Mouse (Mus musculus): ENCODE data around the gene Cox6a2. TPM values are rescaled to one million over a fixed set of nuclear protein-coding genes. Genes with fewer than 3 reads are reported as not detected.

The Cox6a2 gene
- polyA plus RNA-seq, 1 experiment from 2014 or later: not detected

DNA sequence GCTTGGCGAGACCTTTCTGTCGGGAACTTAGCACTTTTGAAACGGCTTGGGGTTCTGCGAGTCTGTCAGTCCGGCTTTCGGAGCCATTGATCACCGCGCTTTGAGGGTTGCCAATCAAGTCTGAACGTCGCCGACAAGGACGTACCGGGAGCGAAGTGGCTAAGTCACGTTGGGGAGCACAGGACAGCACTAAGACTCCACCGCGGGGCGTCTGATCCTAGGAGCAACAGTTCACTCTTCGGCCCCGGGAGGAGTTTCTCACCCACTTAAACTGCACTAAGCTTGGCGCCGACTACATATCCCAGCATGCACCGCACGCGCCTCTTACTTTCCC, 31.4 kb upstream of the Cox6a2 start:
- H3K9ac ChIP-seq (ENCODE audit: low read length): peak overlapping the region; percentile 85
- peaks cover 4% of the 10 kb centered on the region; the same call in 1 of the 2 replicates for H3K36me3 ChIP-seq (ENCODE audit: control insufficient read depth, insufficient read depth, low read length)
- no peaks in the 10 kb centered on the region for H3K27me3 ChIP-seq (ENCODE audit: control insufficient read depth, insufficient read depth, low read length)
- under 1% methylated on average over 25 of the region's 25 CpGs for WGBS
- DNase-seq (ENCODE audit: low spot score, missing footprints) (no peak), ATAC-seq (ENCODE audit: low FRiP score) (peak; percentile 49; the same call in 1 of the 2 replicates)
- peak overlapping the region; percentile 89 for H3K4me2 ChIP-seq
- peak overlapping the region; percentile 91; the same call in 1 of the 2 replicates for H3K27ac ChIP-seq (ENCODE audit: low read depth, low read length)
- H3K4me1 ChIP-seq (ENCODE audit: control insufficient read depth, insufficient read depth, low read length): 0 out of 2 replicates have a peak, but pooled peaks cover 3% of the 10 kb centered on the region
- peak overlapping the region; percentile 72 for H3K4me3 ChIP-seq (ENCODE audit: low read depth, low read length)
- no peaks in the 10 kb centered on the region for H3K9me3 ChIP-seq (ENCODE audit: control insufficient read depth, low read length)

DNA sequence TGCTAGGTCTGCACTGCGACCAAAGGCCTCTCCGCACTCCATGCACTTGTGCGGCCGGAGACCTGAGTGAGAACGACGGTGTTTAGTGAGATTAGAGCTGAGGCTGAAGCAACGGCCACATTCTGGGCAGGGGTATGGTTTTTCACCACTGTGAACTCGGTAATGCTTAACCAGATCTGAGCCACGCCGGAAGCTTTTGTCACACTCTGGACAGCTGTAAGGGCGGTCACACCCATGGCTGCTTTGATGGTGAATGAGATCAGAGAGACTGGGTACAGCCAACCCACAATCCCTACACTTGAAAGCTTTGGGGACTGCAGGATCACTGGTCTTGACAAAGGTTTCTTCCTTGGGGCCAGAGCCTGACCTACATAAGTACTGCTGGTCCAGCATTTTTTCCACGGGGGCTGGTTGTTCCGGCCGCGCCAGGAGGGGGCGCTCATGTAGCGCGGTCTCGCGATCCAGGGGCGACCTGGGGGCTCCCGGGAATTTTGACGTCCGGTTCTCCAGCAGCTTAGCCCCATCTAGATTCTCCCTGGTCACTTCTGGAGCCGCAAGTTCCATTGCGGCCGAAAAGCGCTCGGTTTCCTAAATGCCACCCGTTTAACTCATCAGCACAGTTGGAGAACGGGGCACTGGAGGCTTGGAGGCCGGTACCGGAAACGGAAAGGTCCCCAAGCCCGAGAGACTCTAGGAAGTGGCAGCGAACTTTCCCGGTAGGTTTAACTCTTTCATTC, 30.8 kb upstream of the Cox6a2 start, which contains the start of gene Armc5:
Gene Armc5, plus strand, starts transcription at position 487 of the 737 bp plus-strand sequence.
- Histone ChIP-seq H3K27ac (ENCODE audit: low read depth, low read length) (peak within 1 kb of the TSS; percentile 91), H3K4me1 (ENCODE audit: control insufficient read depth, insufficient read depth, low read length) (0 out of 2 replicates have a peak, but pooled peaks cover 3% of the 10 kb centered on the region), H3K4me3 (ENCODE audit: low read depth, low read length) (peak within 1 kb of the TSS; percentile 72), H3K9ac (ENCODE audit: low read length) (peak within 1 kb of the TSS; percentile 85), H3K9me3 (ENCODE audit: control insufficient read depth, low read length) (no peaks in the 10 kb centered on the region), H3K4me2 (peak within 1 kb of the TSS; percentile 89), H3K27me3 (ENCODE audit: control insufficient read depth, insufficient read depth, low read length) (no peaks in the 10 kb centered on the region), H3K36me3 (ENCODE audit: control insufficient read depth, insufficient read depth, low read length) (peaks cover 4% of the 10 kb centered on the region; the same call in 1 of the 2 replicates)
- WGBS: 26% methylated on average over 37 of the region's 37 CpGs
- DNase-seq (ENCODE audit: low spot score, missing footprints): peak; percentile 99
- peak; percentile 16; the same call in 1 of the 2 replicates for ATAC-seq (ENCODE audit: low FRiP score)

DNA sequence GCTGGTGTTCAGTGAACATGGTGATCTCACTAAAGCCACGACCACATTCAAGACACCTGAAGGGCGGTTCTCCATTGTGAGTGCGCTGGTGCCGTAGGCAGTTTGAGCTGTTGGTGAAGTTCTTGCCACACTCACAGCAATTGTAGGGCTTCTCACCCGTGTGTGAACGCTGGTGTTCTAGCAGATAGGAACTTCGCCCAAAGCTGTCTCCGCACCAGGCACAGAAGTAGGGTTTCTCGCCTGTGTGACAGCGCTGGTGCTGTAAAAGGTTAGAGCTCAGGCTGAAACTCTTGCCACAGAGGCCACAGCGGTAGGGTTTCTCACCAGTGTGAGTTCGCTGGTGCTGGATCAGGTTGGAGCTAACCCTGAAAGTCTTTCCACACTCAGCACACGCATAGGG, 30.2 kb upstream of the Cox6a2 start:
- 91% methylated on average over 13 of the region's 13 CpGs for WGBS
- ATAC-seq (ENCODE audit: low FRiP score) (no peak), DNase-seq (ENCODE audit: low spot score, missing footprints) (no peak)
- Histone ChIP-seq H3K4me2 (0 out of 2 replicates have a peak overlapping the region, but pooled peaks have one; percentile 89), H3K27ac (ENCODE audit: low read depth, low read length) (no peak overlapping the region), H3K36me3 (ENCODE audit: control insufficient read depth, insufficient read depth, low read length) (peaks cover 4% of the 10 kb centered on the region; the same call in 1 of the 2 replicates), H3K4me1 (ENCODE audit: control insufficient read depth, insufficient read depth, low read length) (0 out of 2 replicates have a peak, but pooled peaks cover 3% of the 10 kb centered on the region), H3K9ac (ENCODE audit: low read length) (no peak overlapping the region), H3K4me3 (ENCODE audit: low read depth, low read length) (no peak overlapping the region), H3K27me3 (ENCODE audit: control insufficient read depth, insufficient read depth, low read length) (no peaks in the 10 kb centered on the region), H3K9me3 (ENCODE audit: control insufficient read depth, low read length) (no peaks in the 10 kb centered on the region)

DNA sequence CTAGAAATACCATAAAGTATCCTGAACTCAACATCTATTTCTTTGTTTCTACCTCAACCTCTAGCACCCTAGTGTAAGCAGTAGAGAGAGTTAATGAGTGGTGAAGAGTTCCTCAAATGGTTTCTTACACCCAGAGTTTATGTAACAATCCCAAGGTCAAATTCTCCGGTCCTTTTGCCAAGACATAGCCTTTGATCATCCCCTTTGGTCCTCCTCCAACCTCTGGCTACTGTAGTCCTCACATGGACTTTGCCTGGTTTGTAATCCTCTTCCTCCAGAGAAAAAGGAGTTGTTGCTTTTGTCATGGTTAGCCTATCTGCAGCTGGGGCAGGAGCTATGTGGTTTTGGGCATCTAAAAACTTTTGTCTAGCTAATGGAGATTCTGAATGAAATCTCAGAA, 29.3 kb upstream of the Cox6a2 start:
- no peak for DNase-seq (ENCODE audit: low spot score, missing footprints)
- no peak for ATAC-seq (ENCODE audit: low FRiP score)
- Histone ChIP-seq H3K27me3 (ENCODE audit: control insufficient read depth, insufficient read depth, low read length) (no peaks in the 10 kb centered on the region), H3K9ac (ENCODE audit: low read length) (no peak overlapping the region), H3K4me3 (ENCODE audit: low read depth, low read length) (no peak overlapping the region), H3K4me1 (ENCODE audit: control insufficient read depth, insufficient read depth, low read length) (0 out of 2 replicates have a peak, but pooled peaks cover 3% of the 10 kb centered on the region), H3K9me3 (ENCODE audit: control insufficient read depth, low read length) (no peaks in the 10 kb centered on the region), H3K27ac (ENCODE audit: low read depth, low read length) (no peak overlapping the region), H3K36me3 (ENCODE audit: control insufficient read depth, insufficient read depth, low read length) (peaks cover 4% of the 10 kb centered on the region; the same call in 1 of the 2 replicates), H3K4me2 (no peak overlapping the region)
- 88% methylated on average over 1 of the region's 1 CpGs for WGBS

DNA sequence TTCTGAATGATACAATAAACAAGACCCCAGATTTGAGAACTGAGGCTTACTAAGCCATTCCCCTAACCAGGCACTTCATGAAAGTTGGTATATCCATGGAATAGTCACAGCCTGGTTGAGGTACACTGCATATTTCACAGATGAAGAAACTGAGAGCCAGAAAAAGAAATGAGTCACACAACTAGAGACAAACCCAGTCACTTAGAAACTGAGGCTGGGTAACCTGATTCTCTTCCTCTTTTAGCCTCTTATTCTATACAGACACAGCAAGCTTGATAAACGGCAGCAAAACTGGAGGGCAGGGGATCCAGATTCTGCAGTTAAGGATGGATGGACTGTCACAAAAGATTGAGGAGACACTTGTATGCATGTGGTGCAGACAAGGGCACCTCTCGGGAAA, 28.6 kb upstream of the Cox6a2 start:
- 85% methylated on average over 2 of the region's 2 CpGs for WGBS
- Histone ChIP-seq H3K27me3 (ENCODE audit: control insufficient read depth, insufficient read depth, low read length) (no peaks in the 10 kb centered on the region), H3K4me3 (ENCODE audit: low read depth, low read length) (no peak overlapping the region), H3K36me3 (ENCODE audit: control insufficient read depth, insufficient read depth, low read length) (no peaks in the 10 kb centered on the region), H3K4me2 (no peak overlapping the region), H3K27ac (ENCODE audit: low read depth, low read length) (no peak overlapping the region), H3K9ac (ENCODE audit: low read length) (no peak overlapping the region), H3K4me1 (ENCODE audit: control insufficient read depth, insufficient read depth, low read length) (0 out of 2 replicates have a peak, but pooled peaks cover 3% of the 10 kb centered on the region), H3K9me3 (ENCODE audit: control insufficient read depth, low read length) (no peaks in the 10 kb centered on the region)
- ATAC-seq (ENCODE audit: low FRiP score): no peak
- no peak for DNase-seq (ENCODE audit: low spot score, missing footprints)

DNA sequence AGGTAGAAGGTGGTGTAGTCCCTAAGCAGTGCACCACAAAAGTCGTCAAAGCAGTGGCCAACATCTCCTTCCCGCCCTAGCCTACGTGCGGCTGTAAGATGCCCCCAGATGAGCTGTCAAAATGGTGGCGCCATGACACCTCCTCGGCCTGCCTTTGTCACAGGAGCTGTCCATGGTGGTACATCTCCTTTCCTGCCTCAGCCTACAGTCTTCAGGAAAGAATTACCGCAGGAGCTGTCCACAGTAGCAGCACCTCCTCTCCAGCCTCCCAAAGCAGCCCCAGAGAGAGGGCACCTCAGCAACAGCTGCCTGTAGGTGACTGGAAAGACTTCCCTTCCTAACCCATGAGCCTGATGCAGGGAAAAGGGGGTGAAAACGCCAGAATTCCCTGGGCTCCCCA, 25.6 kb upstream of the Cox6a2 start:
- DNase-seq (ENCODE audit: low spot score, missing footprints): no peak
- Histone ChIP-seq H3K4me2 (no peak overlapping the region), H3K9ac (ENCODE audit: low read length) (no peak overlapping the region), H3K4me3 (ENCODE audit: low read depth, low read length) (no peak overlapping the region), H3K27ac (ENCODE audit: low read depth, low read length) (no peak overlapping the region), H3K4me1 (ENCODE audit: control insufficient read depth, insufficient read depth, low read length) (0 out of 2 replicates have a peak, but pooled peaks cover 1% of the 10 kb centered on the region), H3K36me3 (ENCODE audit: control insufficient read depth, insufficient read depth, low read length) (no peaks in the 10 kb centered on the region), H3K27me3 (ENCODE audit: control insufficient read depth, insufficient read depth, low read length) (no peaks in the 10 kb centered on the region), H3K9me3 (ENCODE audit: control insufficient read depth, low read length) (no peaks in the 10 kb centered on the region)
- 53% methylated on average over 8 of the region's 8 CpGs for WGBS
- ATAC-seq (ENCODE audit: low FRiP score): no peak

DNA sequence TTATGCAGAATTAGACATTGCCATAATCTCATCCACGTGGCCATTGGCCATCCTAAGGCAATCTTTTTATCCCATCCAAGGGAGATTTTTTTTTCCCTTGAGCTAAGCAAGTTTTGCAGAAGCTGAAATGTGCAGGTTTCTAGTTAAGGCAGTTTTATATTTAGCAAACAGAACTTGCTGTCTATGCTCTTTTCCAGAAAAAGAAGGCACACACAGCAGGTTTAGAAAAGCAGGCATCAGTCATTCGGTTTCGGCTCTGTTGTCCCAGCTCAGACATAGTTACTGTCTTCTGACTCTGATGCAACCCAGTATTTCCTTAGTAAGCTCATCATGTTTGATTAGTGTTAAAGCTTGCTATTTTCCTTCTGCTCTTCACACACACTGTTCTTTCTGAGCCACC, 14.7 kb upstream of the Cox6a2 start:
- H3K4me2 ChIP-seq: no peak overlapping the region
- no peak for DNase-seq (ENCODE audit: low spot score, missing footprints)
- no peak for ATAC-seq (ENCODE audit: low FRiP score)
- H3K9me3 ChIP-seq (ENCODE audit: control insufficient read depth, low read length): no peaks in the 10 kb centered on the region
- no peaks in the 10 kb centered on the region for H3K27me3 ChIP-seq (ENCODE audit: control insufficient read depth, insufficient read depth, low read length)
- WGBS: 87% methylated on average over 3 of the region's 3 CpGs
- no peaks in the 10 kb centered on the region for H3K4me1 ChIP-seq (ENCODE audit: control insufficient read depth, insufficient read depth, low read length)
- no peak overlapping the region for H3K27ac ChIP-seq (ENCODE audit: low read depth, low read length)
- H3K36me3 ChIP-seq (ENCODE audit: control insufficient read depth, insufficient read depth, low read length): no peaks in the 10 kb centered on the region
- H3K9ac ChIP-seq (ENCODE audit: low read length): no peak overlapping the region
- no peak overlapping the region for H3K4me3 ChIP-seq (ENCODE audit: low read depth, low read length)

DNA sequence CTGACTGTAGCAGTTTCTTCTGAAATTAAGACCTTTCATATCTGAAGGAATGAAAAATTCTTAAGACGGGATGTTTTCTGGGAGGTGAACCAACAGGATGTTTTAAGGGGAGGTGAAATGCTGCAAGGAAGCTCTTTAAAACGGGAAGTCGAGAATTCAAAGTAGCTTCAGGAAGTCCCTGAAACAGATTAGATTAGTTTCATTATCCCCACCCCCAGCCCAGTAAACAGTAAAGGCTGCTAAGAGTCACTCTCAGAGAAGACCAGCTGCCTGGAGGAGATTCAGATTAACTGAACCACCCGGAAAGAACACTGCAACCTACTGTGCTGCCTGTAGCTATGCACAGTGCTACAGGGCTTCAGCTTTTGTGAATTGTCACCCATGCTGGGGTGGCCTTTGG, 13.8 kb upstream of the Cox6a2 start:
- no peaks in the 10 kb centered on the region for H3K36me3 ChIP-seq (ENCODE audit: control insufficient read depth, insufficient read depth, low read length)
- 82% methylated on average over 4 of the region's 4 CpGs for WGBS
- H3K4me3 ChIP-seq (ENCODE audit: low read depth, low read length): no peak overlapping the region
- H3K27me3 ChIP-seq (ENCODE audit: control insufficient read depth, insufficient read depth, low read length): no peaks in the 10 kb centered on the region
- no peaks in the 10 kb centered on the region for H3K4me1 ChIP-seq (ENCODE audit: control insufficient read depth, insufficient read depth, low read length)
- no peak overlapping the region for H3K9ac ChIP-seq (ENCODE audit: low read length)
- H3K9me3 ChIP-seq (ENCODE audit: control insufficient read depth, low read length): no peaks in the 10 kb centered on the region
- no peak overlapping the region for H3K27ac ChIP-seq (ENCODE audit: low read depth, low read length)
- no peak overlapping the region for H3K4me2 ChIP-seq
- DNase-seq (ENCODE audit: low spot score, missing footprints) (no peak), ATAC-seq (ENCODE audit: low FRiP score) (no peak)

DNA sequence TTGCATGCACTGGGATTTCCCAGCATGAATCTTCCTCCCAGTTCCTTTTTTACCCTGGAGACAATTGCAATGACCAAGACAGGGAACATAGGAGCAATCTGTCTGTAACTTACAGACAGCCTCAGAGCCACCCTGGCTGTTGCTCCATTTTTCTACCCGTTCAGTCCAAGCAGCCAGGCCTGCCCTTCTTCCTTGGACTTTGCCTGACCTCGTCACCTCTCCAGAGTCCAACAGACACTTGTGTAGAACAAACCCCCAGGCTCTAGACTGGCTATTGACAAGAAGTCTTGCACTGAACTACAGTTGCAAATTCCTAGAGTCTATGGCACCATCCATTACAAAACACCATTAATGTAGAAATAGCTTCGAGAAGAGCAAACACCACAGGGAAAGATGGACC, 3.6 kb upstream of the Cox6a2 start:
- no peaks in the 10 kb centered on the region for H3K9me3 ChIP-seq (ENCODE audit: control insufficient read depth, low read length)
- H3K4me3 ChIP-seq (ENCODE audit: low read depth, low read length): no peak overlapping the region
- H3K27ac ChIP-seq (ENCODE audit: low read depth, low read length): no peak overlapping the region
- no peaks in the 10 kb centered on the region for H3K27me3 ChIP-seq (ENCODE audit: control insufficient read depth, insufficient read depth, low read length)
- no peaks in the 10 kb centered on the region for H3K36me3 ChIP-seq (ENCODE audit: control insufficient read depth, insufficient read depth, low read length)
- H3K4me1 ChIP-seq (ENCODE audit: control insufficient read depth, insufficient read depth, low read length): no peaks in the 10 kb centered on the region
- WGBS: 67% methylated on average over 3 of the region's 3 CpGs
- no peak overlapping the region for H3K4me2 ChIP-seq
- H3K9ac ChIP-seq (ENCODE audit: low read length): no peak overlapping the region
- ATAC-seq (ENCODE audit: low FRiP score): no peak
- DNase-seq (ENCODE audit: low spot score, missing footprints): no peak

All from midbrain, embryonic 11.5 days (tissue).